In the genomic region with DNA sequence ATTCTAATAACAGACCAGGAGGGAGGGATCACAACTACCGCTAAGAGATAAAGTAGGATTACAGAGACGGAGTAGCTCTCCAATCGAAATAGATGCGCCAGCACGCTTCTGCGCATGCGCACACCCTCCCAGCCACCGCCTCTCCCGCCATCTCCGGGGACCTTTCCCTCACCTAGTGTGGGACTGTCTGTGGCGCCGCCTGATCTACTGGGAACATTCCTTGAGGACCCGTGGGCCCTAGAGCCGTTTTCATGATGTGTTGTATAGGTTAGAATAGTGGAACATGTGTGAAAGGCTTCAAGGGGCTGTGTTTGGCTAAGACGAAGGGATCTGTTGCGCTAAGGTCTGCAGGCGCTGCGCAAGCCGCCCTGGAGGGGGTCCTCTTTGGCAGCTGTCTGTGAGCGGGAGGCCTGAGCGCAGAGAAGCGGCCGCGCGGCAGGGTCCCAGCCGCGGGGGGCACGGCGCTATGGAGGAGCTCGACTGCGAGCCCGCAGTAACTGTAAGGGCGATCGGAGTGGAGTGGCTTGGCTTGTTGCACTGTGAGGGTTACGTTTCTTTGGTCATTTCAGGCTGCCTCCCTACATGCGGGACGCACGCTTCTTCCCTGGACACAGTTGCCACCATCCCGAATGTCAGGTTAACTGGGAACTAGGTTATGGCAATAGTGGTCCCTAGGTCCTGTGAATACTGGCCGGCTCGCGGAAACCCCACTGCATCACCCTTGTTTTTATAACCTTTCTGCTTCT, we compare ENCODE assay signal across 8 mouse cellular contexts. TPM values are rescaled to one million over a fixed set of nuclear protein-coding genes. Genes with fewer than 3 reads are reported as not detected.
DNase-seq lines count a peak whose midpoint lies in the region; ATAC-seq lines count a peak whose summit lies in the region.

TSS of gene Nup85 (plus strand) at position 371 of the 746 bp plus-strand sequence.

- peak within 1 kb of the TSS; percentile 86 for H3K27ac ChIP-seq in hindbrain, embryonic 16.5 days (ENCODE audit: low read depth, low read length)
- H3K27ac ChIP-seq in macrophage, result peak within 1 kb of the TSS; percentile 89

- H3K9ac ChIP-seq in hindbrain, embryonic 16.5 days (ENCODE audit: low read depth, low read length), result peak within 1 kb of the TSS; percentile 80

- peak within 1 kb of the TSS; percentile 72 for H3K4me2 ChIP-seq in hindbrain, embryonic 16.5 days (ENCODE audit: low read length)

- peak within 1 kb of the TSS; percentile 83 for H3K4me3 ChIP-seq in hindbrain, embryonic 16.5 days (ENCODE audit: low read length)
- H3K4me3 ChIP-seq in macrophage (ENCODE audit: inconsistent target), result peak within 1 kb of the TSS; percentile 90

- under 1% methylated on average over 42 of the region's 42 CpGs for WGBS in hindbrain, embryonic 16.5 days
- under 1% methylated on average over 42 of the region's 42 CpGs for WGBS in macrophage (ENCODE audit: missing documents)

- no peaks in the 10 kb centered on the region for H3K27me3 ChIP-seq in hindbrain, embryonic 16.5 days (replicated peaks; ENCODE audit: control insufficient read depth, insufficient read depth, low read length)

- peaks cover 12% of the 10 kb centered on the region for H3K4me1 ChIP-seq in hindbrain, embryonic 16.5 days (ENCODE audit: control insufficient read depth, insufficient read depth, low read depth, low read length)

- H3K79me2 ChIP-seq in macrophage (ENCODE audit: inconsistent target), result peaks cover 18% of the 10 kb centered on the region

- peak; percentile 95 for ATAC-seq in hindbrain, embryonic 16.5 days

- peak; percentile 90 for DNase-seq in WW6 (ENCODE audit: low read depth, low spot score)
- DNase-seq in cerebellum, postnatal 4 days (ENCODE audit: low spot score in 2 of 2), result peak; percentile 96 to 98
- peak; percentile 97 for DNase-seq in gastrocnemius, adult 18-20 months (ENCODE audit: low spot score)
- peak; percentile 96 for DNase-seq in left cerebral cortex, adult 18-20 months (ENCODE audit: low spot score in 2 of 2)
- DNase-seq in right cerebral cortex, adult 18-20 months, result peak; percentile 95
- peak; percentile 94 for DNase-seq in urinary bladder, postnatal 10 days (ENCODE audit: low spot score)

- H3K9me3 ChIP-seq in hindbrain, embryonic 16.5 days (ENCODE audit: control insufficient read depth, low read length), result no peaks in the 10 kb centered on the region

- peaks cover 17% of the 10 kb centered on the region for H3K36me3 ChIP-seq in hindbrain, embryonic 16.5 days (ENCODE audit: control insufficient read depth, insufficient read depth, low read length)
- H3K36me3 ChIP-seq in macrophage (ENCODE audit: inconsistent target), result peaks cover 4% of the 10 kb centered on the region

RNA-seq across cellular contexts. Expression of gene Nup85, which starts in this region (rescaled TPM):
- total RNA-seq in gastrocnemius, adult 18-20 months (2021), result 10 to 100 TPM; 17.8 to 18.0 TPM
- polyA plus RNA-seq in hindbrain, embryonic 16.5 days (2015; fragmentation: Nextera tagmentation; extraction: Ambion mirVana), result 97.5 and 107 TPM in 2 replicates
- total RNA-seq in left cerebral cortex, adult 18-20 months (2021), result 10 to 100 TPM; 44.2 to 49.3 TPM
- total RNA-seq in macrophage (2018; cell fraction: chromatin; rRNA removed), result 10 to 100 TPM in 25 of 26 experiments, 1 to 10 TPM in 1; 10.0 to 98.2 (median 49.3) TPM
- total RNA-seq in macrophage (2018; cell fraction: cytosol; rRNA removed), result 10 to 100 TPM in 25 of 26 experiments, 1 to 10 TPM in 1; 8.5 to 19.6 (median 14.7) TPM
- total RNA-seq in macrophage (2018; cell fraction: nucleus; rRNA removed), result 100 to 1,000 TPM in 1 of 26 experiments, 10 to 100 TPM in 24, 1 to 10 TPM in 1; 8.9 to 116 (median 27.8) TPM
- polyA plus RNA-seq in macrophage (2018), result 11.4 to 41.8 TPM (median 14.7 TPM) in 3 replicates

Comparison
In these comparisons a context has a peak if more than half of its experiments do, and no peak if none do; other contexts are left out.
1. Peak in every context shown above with its lines: DNase-seq, ATAC-seq, H3K4me3 ChIP-seq and H3K27ac ChIP-seq.